Mouse (Mus musculus) CH12.LX (cell line): ENCODE measurements around the gene Pla2g2d. TPM values are rescaled to one million over a fixed set of nuclear protein-coding genes. Genes with fewer than 3 reads are reported as not detected.

Source experiments
- DNase-seq: peaks from one replicate; pipeline ENCODE4 v3.0.0-alpha.2; 2013; ENCODE audit errors: extremely low read depth
- H3K27ac ChIP-seq: 2 replicates; pipeline ENCODE4 v1.5.1; 2012; ENCODE audit warnings: low read depth, mild to moderate bottlenecking, control low read depth, moderate library complexity; ENCODE audit not compliant: insufficient read depth
- H3K27me3 ChIP-seq: replicated peaks from 2 replicates; pipeline ENCODE3; 2012; ENCODE audit warnings: inconsistent platforms
- H3K36me3 ChIP-seq, 2 experiments: replicated peaks in 1 of 2; 2 replicates each; pipeline versions ENCODE3 to v1.6.1; 2012; ENCODE audit warnings: inconsistent platforms in 1 of 2, low read length in 1 of 2, mild to moderate bottlenecking in 1 of 2, mixed read lengths in 1 of 2, moderate library complexity in 1 of 2; ENCODE audit not compliant: control insufficient read depth in 1 of 2, insufficient read depth in 1 of 2
- H3K4me1 ChIP-seq, 2 experiments: 2 replicates each; pipeline ENCODE4 v1.6.1; 2012; ENCODE audit warnings: inconsistent platforms in 1 of 2, moderate library complexity in 1 of 2; ENCODE audit not compliant: insufficient read depth in 2 of 2, control insufficient read depth in 1 of 2
- H3K4me2 ChIP-seq: 2 replicates; pipeline ENCODE4 v1.6.1; 2012; ENCODE audit warnings: low read depth, mild to moderate bottlenecking, control low read depth; ENCODE audit not compliant: poor library complexity, insufficient read depth, severe bottlenecking
- H3K4me3 ChIP-seq, 3 experiments: fragments of 150-350 bp in 1 of 3; sonication (generic) in 1 of 3; replicated peaks in 1 of 3; 2 replicates each; pipeline versions ENCODE3 to v1.5.1; 2011 to 2012; ENCODE audit warnings: low read depth in 2 of 3, low read length in 2 of 3, mild to moderate bottlenecking in 2 of 3, moderate library complexity in 2 of 3, control low read depth in 1 of 3, improper control_type of control experiment in 1 of 3, inconsistent platforms in 1 of 3, mixed read lengths in 1 of 3; ENCODE audit not compliant: poor library complexity in 1 of 3
- H3K79me2 ChIP-seq: replicated peaks from 2 replicates; pipeline ENCODE4 v1.6.1; 2012; ENCODE audit warnings: mild to moderate bottlenecking, moderate library complexity; ENCODE audit not compliant: control insufficient read depth, poor library complexity, insufficient read depth, severe bottlenecking; ENCODE audit errors: extremely low read depth
- H3K9ac ChIP-seq: 2 replicates; pipeline ENCODE4 v1.6.1; 2012; ENCODE audit warnings: low read depth, mild to moderate bottlenecking, control low read depth, moderate library complexity; ENCODE audit not compliant: insufficient read depth
- H3K9me3 ChIP-seq: replicated peaks from 2 replicates; pipeline ENCODE3; 2012; ENCODE audit warnings: low read length, inconsistent platforms, mixed read lengths
- CHD2 ChIP-seq: IDR thresholded peaks from 2 replicates; pipeline ENCODE4 v1.6.1; 2011; ENCODE audit warnings: low read length, improper control_type of control experiment
- EP300 ChIP-seq: IDR thresholded peaks from 2 replicates; pipeline ENCODE4 v1.6.1; 2011; ENCODE audit warnings: low read length, improper control_type of control experiment
- IRF4 ChIP-seq: IDR thresholded peaks from 2 replicates; pipeline ENCODE4 v1.6.1; 2014; ENCODE audit warnings: low read depth, mild to moderate bottlenecking, inconsistent platforms, low read length, improper control_type of control experiment
- JUND ChIP-seq: conservative IDR thresholded peaks from 2 replicates; pipeline ENCODE4 v1.6.1; 2011; ENCODE audit warnings: low read depth, low read length, improper control_type of control experiment
- KAT2A ChIP-seq: IDR thresholded peaks from 2 replicates; pipeline ENCODE4 v1.6.1; 2012; ENCODE audit warnings: low read length, improper control_type of control experiment, inconsistent platforms; ENCODE audit not compliant: insufficient replicate concordance
- MAX ChIP-seq: IDR thresholded peaks from 2 replicates; pipeline ENCODE4 v1.6.1; 2011; ENCODE audit warnings: low read length, improper control_type of control experiment
- MEF2A ChIP-seq: IDR thresholded peaks from 2 replicates; pipeline ENCODE4 v1.6.1; 2014; ENCODE audit warnings: low read depth, mild to moderate bottlenecking, inconsistent platforms, low read length, improper control_type of control experiment, borderline replicate concordance
- MXI1 ChIP-seq: IDR thresholded peaks from 2 replicates; pipeline ENCODE4 v1.6.1; 2011; ENCODE audit warnings: mild to moderate bottlenecking, low read depth, low read length, improper control_type of control experiment
- MYC ChIP-seq: IDR thresholded peaks from 2 replicates; pipeline ENCODE4 v1.6.1; 2011; ENCODE audit warnings: low read depth, mild to moderate bottlenecking, improper control_type of control experiment, low read length
- NELFE ChIP-seq: IDR thresholded peaks from 2 replicates; pipeline ENCODE4 v1.6.1; 2011; ENCODE audit warnings: low read depth, low read length, improper control_type of control experiment
- NRF1 ChIP-seq: IDR thresholded peaks from 2 replicates; pipeline ENCODE4 v1.6.1; 2014; ENCODE audit warnings: low read depth, mild to moderate bottlenecking, inconsistent platforms, low read length, improper control_type of control experiment, moderate library complexity
- POLR2A ChIP-seq: IDR thresholded peaks from 2 replicates; pipeline ENCODE4 v1.6.1; 2011; ENCODE audit warnings: low read depth, mild to moderate bottlenecking, improper control_type of control experiment, low read length
- RAD21 ChIP-seq: IDR thresholded peaks from 2 replicates; pipeline ENCODE4 v1.6.1; 2011; ENCODE audit warnings: low read depth, mild to moderate bottlenecking, low read length, improper control_type of control experiment, moderate library complexity
- RCOR1 ChIP-seq: conservative IDR thresholded peaks from 2 replicates; pipeline ENCODE4 v1.6.1; 2012; ENCODE audit warnings: low read depth, mild to moderate bottlenecking, inconsistent platforms, low read length, improper control_type of control experiment
- SIN3A ChIP-seq: IDR thresholded peaks from 2 replicates; pipeline ENCODE4 v1.6.1; 2012; ENCODE audit warnings: low read length, improper control_type of control experiment, inconsistent platforms
- SMC3 ChIP-seq: IDR thresholded peaks from 2 replicates; pipeline ENCODE4 v1.6.1; 2011; ENCODE audit warnings: low read depth, low read length, improper control_type of control experiment
- UBTF ChIP-seq: IDR thresholded peaks from 2 replicates; pipeline ENCODE4 v1.6.1; 2012; ENCODE audit warnings: low read depth, mild to moderate bottlenecking, inconsistent platforms, low read length, improper control_type of control experiment, moderate library complexity
- USF1 ChIP-seq: IDR thresholded peaks from 2 replicates; pipeline ENCODE4 v1.6.1; 2014; ENCODE audit warnings: low read depth, mild to moderate bottlenecking, inconsistent platforms, low read length, improper control_type of control experiment
- ZKSCAN1 ChIP-seq: IDR thresholded peaks from 2 replicates; pipeline ENCODE4 v1.6.1; 2012; ENCODE audit warnings: low read depth, inconsistent platforms, low read length, improper control_type of control experiment, borderline replicate concordance
- ZMIZ1 ChIP-seq: IDR thresholded peaks from 2 replicates; pipeline ENCODE4 v1.6.1; 2012; ENCODE audit warnings: low read depth, mild to moderate bottlenecking, inconsistent platforms, low read length, improper control_type of control experiment
- ZNF384 ChIP-seq: IDR thresholded peaks from 2 replicates; pipeline ENCODE4 v1.6.1; 2012; ENCODE audit warnings: low read depth, low read length, improper control_type of control experiment, inconsistent platforms
- dilution Hi-C: fragments of 300-500 bp; cut with MboI; formaldehyde crosslinking; loops from 2 replicates; pipeline ENCODE4 v1.14.3; 2020; ENCODE audit warnings: low sequenced_read_pairs; ENCODE audit not compliant: extremely low pct_unique_long_range_greater_than_20kb, extremely low pct_ligation_motif_present
- in situ Hi-C: fragments of 300-500 bp; cut with MboI; formaldehyde crosslinking; loops from 3 replicates; pipeline ENCODE4 v1.14.3; 2019; ENCODE audit warnings: low sequenced_read_pairs, low pct_ligation_motif_present, low pct_unique_long_range_greater_than_20kb, mixed read lengths
- polyA plus RNA-seq: library from polyadenylated mRNA; unstranded; fragments of >175 nt; gene quantifications from 2 replicates; pipeline ENCODE4 v1.2.1, GENCODE M21; 2012; ENCODE audit warnings: low read depth; ENCODE audit not compliant: insufficient read length
- total RNA-seq, 2 experiments: library from RNA; depleted of rRNA; stranded (reverse); fragments of 300-350 nt in 1 of 2; fragments of >200 nt in 1 of 2; gene quantifications; 2 replicates each; pipeline ENCODE4 v1.2.3; 2012 to 2014

Pla2g2d gene
- total and polyA plus RNA-seq, 3 experiments, result not detected

DNA sequence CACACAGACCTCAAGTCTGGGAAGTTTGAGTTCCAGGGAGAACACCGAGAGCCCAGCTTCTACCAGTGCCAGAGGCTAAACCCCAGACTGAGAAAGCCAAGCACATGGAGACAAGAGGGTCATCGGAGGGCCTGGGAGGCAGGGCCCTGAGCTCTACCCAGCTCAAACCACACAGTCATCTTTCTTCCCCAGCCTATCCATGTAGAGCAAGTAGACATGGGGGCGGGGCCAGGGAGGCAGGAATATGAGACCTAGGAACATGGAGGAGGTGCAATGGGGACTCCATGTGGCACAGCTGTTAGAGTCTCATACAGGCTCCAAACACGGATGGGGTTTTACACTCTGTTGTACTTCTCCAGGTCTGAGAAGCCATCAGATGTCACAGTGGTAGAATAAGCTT, 29.7 kb upstream of the Pla2g2d start:
- no peak for DNase-seq
- H3K4me3 ChIP-seq, result no peak overlapping the region
- H3K4me1 ChIP-seq, result no peaks in the 10 kb centered on the region
- dilution Hi-C loops, result no loop called here
- no peak overlapping the region for H3K27ac ChIP-seq
- in situ Hi-C loops, result loop anchor here (5.0 to 10.0 kb wide), 2 partner anchors 41 to 109 kb away; no protein-coding TSS in a partner anchor
- H3K9ac ChIP-seq, result no peak overlapping the region
- H3K4me2 ChIP-seq, result no peak overlapping the region
- no peaks in the 10 kb centered on the region for H3K36me3 ChIP-seq
- H3K79me2 ChIP-seq, result no peaks in the 10 kb centered on the region
- peaks cover 5% of the 10 kb centered on the region for H3K9me3 ChIP-seq
- H3K27me3 ChIP-seq, result peaks cover 93% of the 10 kb centered on the region
- TF ChIP-seq UBTF (no peak), SMC3 (no peak), RCOR1 (no peak)

DNA sequence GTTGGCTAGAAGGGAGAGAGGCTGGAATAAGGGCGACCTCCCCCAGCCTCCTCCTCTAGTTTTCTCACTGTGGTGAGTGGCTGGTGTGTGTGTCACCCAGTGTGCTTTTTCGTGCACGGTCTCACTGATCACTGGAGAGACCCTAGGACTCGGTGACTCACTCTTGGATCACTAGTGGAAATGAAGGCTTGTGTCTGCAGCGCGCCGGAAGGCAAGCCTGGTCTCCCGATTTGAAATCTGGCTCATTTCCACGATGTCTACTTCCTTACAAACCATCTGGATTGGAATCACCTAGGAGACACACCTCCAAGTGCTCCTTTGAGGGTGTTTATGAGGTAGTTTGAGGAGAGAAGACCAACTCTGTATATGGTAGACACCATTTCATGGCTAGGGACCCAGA, 28.7 kb upstream of the Pla2g2d start:
- in situ Hi-C loops (loop anchor here (5.0 to 10.0 kb wide), 2 partner anchors 40 to 108 kb away; no protein-coding TSS in a partner anchor), dilution Hi-C loops (no loop called here)
- no peak overlapping the region for H3K4me2 ChIP-seq
- no peak overlapping the region for H3K4me3 ChIP-seq
- H3K27me3 ChIP-seq, result peaks cover 90% of the 10 kb centered on the region
- no peak overlapping the region for H3K9ac ChIP-seq
- DNase-seq, result no peak
- no peak for TF ChIP-seq ZMIZ1
- no peak for TF ChIP-seq CHD2
- TF ChIP-seq RAD21, result no peak
- no peak for TF ChIP-seq JUND
- TF ChIP-seq EP300, result no peak
- TF ChIP-seq, all 38 proteins: peak for 0
- H3K79me2 ChIP-seq, result no peaks in the 10 kb centered on the region
- H3K36me3 ChIP-seq, result no peaks in the 10 kb centered on the region
- H3K4me1 ChIP-seq, result no peaks in the 10 kb centered on the region
- H3K27ac ChIP-seq, result no peak overlapping the region
- no peaks in the 10 kb centered on the region for H3K9me3 ChIP-seq

DNA sequence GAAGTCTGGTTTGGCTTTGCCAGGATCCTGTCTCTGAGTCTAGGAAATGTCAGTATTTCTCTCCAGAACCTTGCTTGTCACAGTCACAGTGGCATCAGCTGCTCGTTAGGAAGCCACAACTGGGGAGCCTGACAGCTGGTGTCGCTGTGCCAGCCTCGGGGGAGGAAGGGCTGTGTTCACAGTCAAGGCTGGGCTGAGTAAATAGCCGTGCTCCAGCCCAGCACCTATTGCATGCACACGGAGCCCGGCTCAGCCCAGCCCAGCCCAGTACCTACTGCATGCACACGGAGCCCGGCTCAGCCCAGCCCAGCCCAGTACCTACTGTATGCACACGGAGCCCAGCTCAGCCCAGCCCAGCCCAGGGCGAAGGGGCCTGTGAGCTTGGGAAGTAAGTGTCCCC, 27.7 kb upstream of the Pla2g2d start:
- H3K4me1 ChIP-seq, result no peaks in the 10 kb centered on the region
- no peak overlapping the region for H3K4me3 ChIP-seq
- in situ Hi-C loops (loop anchor here (5.0 to 10.0 kb wide), 2 partner anchors 39 to 107 kb away; no protein-coding TSS in a partner anchor), dilution Hi-C loops (no loop called here)
- H3K9me3 ChIP-seq, result peaks cover 8% of the 10 kb centered on the region
- H3K27me3 ChIP-seq, result peaks cover 82% of the 10 kb centered on the region
- no peak overlapping the region for H3K27ac ChIP-seq
- H3K9ac ChIP-seq, result no peak overlapping the region
- DNase-seq, result no peak
- H3K79me2 ChIP-seq, result no peaks in the 10 kb centered on the region
- no peaks in the 10 kb centered on the region for H3K36me3 ChIP-seq
- no peak overlapping the region for H3K4me2 ChIP-seq
- no peak for TF ChIP-seq USF1
- TF ChIP-seq POLR2A, result no peak
- no peak for TF ChIP-seq UBTF
- TF ChIP-seq NELFE, result no peak
- TF ChIP-seq IRF4, result no peak
- TF ChIP-seq MEF2A, result no peak
- TF ChIP-seq RCOR1, result no peak
- no peak for TF ChIP-seq SIN3A
- TF ChIP-seq KAT2A, result no peak
- no peak for TF ChIP-seq ZNF384
- no peak for TF ChIP-seq MAX
- no peak for TF ChIP-seq MYC
- no peak for TF ChIP-seq MXI1
- TF ChIP-seq ZKSCAN1, result no peak
- no peak for TF ChIP-seq JUND
- no peak for TF ChIP-seq NRF1
